Mouse (Mus musculus): Measurements from ENCODE around the gene 4930452B06Rik. TPM values are rescaled to one million over a fixed set of nuclear protein-coding genes. Genes with fewer than 3 reads are reported as not detected.

The 4930452B06Rik gene
- polyA plus RNA-seq, 1 experiment from 2014 or later: 11.4 TPM

GRCm38 (mm10) chr14:8477348-8477747, 188.7 kb downstream of the 4930452B06Rik start:
- no peaks in the 10 kb centered on the region for H3K9me3 ChIP-seq (ENCODE audit: control insufficient read depth, low read length)
- H3K36me3 ChIP-seq (ENCODE audit: control insufficient read depth, insufficient read depth, low read length): no peaks in the 10 kb centered on the region
- DNase-seq (ENCODE audit: low spot score) (no peak), ATAC-seq (ENCODE audit: low FRiP score) (no peak)
- H3K4me3 ChIP-seq (ENCODE audit: low read depth, low read length): no peak overlapping the region
- no peak overlapping the region for H3K27ac ChIP-seq (ENCODE audit: low read depth, low read length)
- 86% methylated on average over 8 of the region's 8 CpGs for WGBS
- H3K27me3 ChIP-seq (ENCODE audit: control insufficient read depth, insufficient read depth, low read length): no peaks in the 10 kb centered on the region
- H3K4me2 ChIP-seq (replicated peaks; ENCODE audit: low read depth, low read length): no peak overlapping the region
- no peak overlapping the region for H3K9ac ChIP-seq (ENCODE audit: low read depth, low read length)
- H3K4me1 ChIP-seq (replicated peaks; ENCODE audit: control insufficient read depth, insufficient read depth, low read length): no peaks in the 10 kb centered on the region

DNA sequence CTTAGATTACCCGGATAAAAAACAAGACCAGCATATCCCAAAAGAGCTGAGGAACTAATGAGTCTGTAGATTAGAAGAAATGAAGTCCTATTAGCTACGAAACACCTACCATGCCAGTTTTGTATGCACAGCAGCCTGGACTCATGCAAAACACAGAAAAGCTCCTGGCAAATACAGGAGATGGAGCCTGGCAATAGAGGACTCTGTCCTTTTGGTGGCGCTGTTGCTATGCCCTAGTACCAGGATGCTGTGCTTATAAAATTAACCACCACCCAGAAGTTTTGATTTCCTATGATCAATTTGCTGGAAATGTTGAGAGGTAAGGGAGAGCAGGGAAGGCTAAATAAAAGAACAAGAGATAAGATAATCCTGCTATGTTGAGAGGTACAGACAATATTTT, 189.4 kb downstream of the 4930452B06Rik start:
- no peak overlapping the region for H3K4me2 ChIP-seq (replicated peaks; ENCODE audit: low read depth, low read length)
- DNase-seq (ENCODE audit: low spot score) (peak; percentile 45), ATAC-seq (ENCODE audit: low FRiP score) (no peak)
- no peak overlapping the region for H3K27ac ChIP-seq (ENCODE audit: low read depth, low read length)
- no peak overlapping the region for H3K4me3 ChIP-seq (ENCODE audit: low read depth, low read length)
- no peaks in the 10 kb centered on the region for H3K27me3 ChIP-seq (ENCODE audit: control insufficient read depth, insufficient read depth, low read length)
- H3K9me3 ChIP-seq (ENCODE audit: control insufficient read depth, low read length): no peaks in the 10 kb centered on the region
- no peaks in the 10 kb centered on the region for H3K4me1 ChIP-seq (replicated peaks; ENCODE audit: control insufficient read depth, insufficient read depth, low read length)
- H3K9ac ChIP-seq (ENCODE audit: low read depth, low read length): no peak overlapping the region
- 66% methylated on average over 3 of the region's 3 CpGs for WGBS
- no peaks in the 10 kb centered on the region for H3K36me3 ChIP-seq (ENCODE audit: control insufficient read depth, insufficient read depth, low read length)

DNA sequence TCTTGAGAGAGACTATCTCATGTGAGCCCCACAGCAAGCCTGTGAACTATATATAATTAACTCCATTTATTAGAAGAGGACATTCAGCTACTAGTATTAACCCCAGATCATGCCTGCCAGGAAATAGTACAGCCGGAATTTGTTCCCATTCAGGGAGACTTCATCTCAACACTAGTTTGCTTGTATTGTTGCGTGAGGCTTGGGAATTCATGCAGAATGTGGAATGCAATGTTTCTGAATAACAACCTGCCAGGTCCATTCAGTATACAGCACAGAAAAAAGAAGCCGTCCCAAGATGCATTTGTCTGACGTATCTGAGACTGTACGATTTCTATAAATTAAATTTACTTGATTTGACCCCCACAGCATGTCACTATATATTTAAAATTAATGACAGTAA, 190.2 kb downstream of the 4930452B06Rik start:
- Histone ChIP-seq H3K27me3 (ENCODE audit: control insufficient read depth, insufficient read depth, low read length) (no peaks in the 10 kb centered on the region), H3K4me1 (replicated peaks; ENCODE audit: control insufficient read depth, insufficient read depth, low read length) (no peaks in the 10 kb centered on the region), H3K27ac (ENCODE audit: low read depth, low read length) (no peak overlapping the region), H3K4me3 (ENCODE audit: low read depth, low read length) (no peak overlapping the region), H3K9me3 (ENCODE audit: control insufficient read depth, low read length) (no peaks in the 10 kb centered on the region), H3K36me3 (ENCODE audit: control insufficient read depth, insufficient read depth, low read length) (no peaks in the 10 kb centered on the region), H3K9ac (ENCODE audit: low read depth, low read length) (no peak overlapping the region), H3K4me2 (replicated peaks; ENCODE audit: low read depth, low read length) (no peak overlapping the region)
- WGBS: 86% methylated on average over 5 of the region's 5 CpGs
- ATAC-seq (ENCODE audit: low FRiP score) (no peak), DNase-seq (ENCODE audit: low spot score) (no peak)

- Histone ChIP-seq H3K27me3 (ENCODE audit: control insufficient read depth, insufficient read depth, low read length) (no peaks in the 10 kb centered on the region), H3K4me1 (replicated peaks; ENCODE audit: control insufficient read depth, insufficient read depth, low read length) (no peaks in the 10 kb centered on the region), H3K9me3 (ENCODE audit: control insufficient read depth, low read length) (no peaks in the 10 kb centered on the region), H3K4me2 (replicated peaks; ENCODE audit: low read depth, low read length) (no peak overlapping the region), H3K27ac (ENCODE audit: low read depth, low read length) (no peak overlapping the region), H3K9ac (ENCODE audit: low read depth, low read length) (no peak overlapping the region), H3K4me3 (ENCODE audit: low read depth, low read length) (no peak overlapping the region), H3K36me3 (ENCODE audit: control insufficient read depth, insufficient read depth, low read length) (no peaks in the 10 kb centered on the region)
- 84% methylated on average over 2 of the region's 2 CpGs for WGBS
- DNase-seq (ENCODE audit: low spot score): no peak
- no peak for ATAC-seq (ENCODE audit: low FRiP score)
Observed at GRCm38 (mm10) chr14:8472884-8473283, 193.2 kb downstream of the 4930452B06Rik start.

- no peaks in the 10 kb centered on the region for H3K9me3 ChIP-seq (ENCODE audit: control insufficient read depth, low read length)
- no peaks in the 10 kb centered on the region for H3K36me3 ChIP-seq (ENCODE audit: control insufficient read depth, insufficient read depth, low read length)
- no peak overlapping the region for H3K9ac ChIP-seq (ENCODE audit: low read depth, low read length)
- no peaks in the 10 kb centered on the region for H3K27me3 ChIP-seq (ENCODE audit: control insufficient read depth, insufficient read depth, low read length)
- H3K4me1 ChIP-seq (replicated peaks; ENCODE audit: control insufficient read depth, insufficient read depth, low read length): no peaks in the 10 kb centered on the region
- 72% methylated on average over 14 of the region's 14 CpGs for WGBS
- no peak overlapping the region for H3K4me2 ChIP-seq (replicated peaks; ENCODE audit: low read depth, low read length)
- H3K27ac ChIP-seq (ENCODE audit: low read depth, low read length): no peak overlapping the region
- no peak for DNase-seq (ENCODE audit: low spot score)
- no peak overlapping the region for H3K4me3 ChIP-seq (ENCODE audit: low read depth, low read length)
- no peak for ATAC-seq (ENCODE audit: low FRiP score)
Observed at GRCm38 (mm10) chr14:8464401-8465154, 201.5 kb downstream of the 4930452B06Rik start.

DNA sequence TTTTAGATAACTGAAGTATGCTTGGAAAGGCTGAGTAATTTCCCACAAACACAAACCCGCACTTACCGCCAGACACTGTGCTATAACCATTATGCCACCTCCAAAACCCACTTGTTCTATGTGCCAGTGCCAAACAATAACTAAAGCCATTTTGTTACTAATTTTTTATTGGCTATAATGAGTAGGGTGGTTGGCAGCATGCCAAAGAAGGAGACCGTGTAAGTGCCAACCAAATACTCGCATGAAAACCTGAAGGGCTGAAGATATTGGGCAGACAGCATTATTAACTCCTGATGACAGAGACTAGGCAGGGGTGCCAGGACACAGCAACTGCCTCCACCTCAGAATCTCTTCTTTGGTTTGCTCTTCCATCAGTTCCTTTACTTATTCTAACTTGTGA, 203.1 kb downstream of the 4930452B06Rik start:
- WGBS: 92% methylated on average over 4 of the region's 4 CpGs
- H3K4me2 ChIP-seq (replicated peaks; ENCODE audit: low read depth, low read length): no peak overlapping the region
- ATAC-seq (ENCODE audit: low FRiP score) (no peak), DNase-seq (ENCODE audit: low spot score) (no peak)
- H3K27me3 ChIP-seq (ENCODE audit: control insufficient read depth, insufficient read depth, low read length): no peaks in the 10 kb centered on the region
- H3K9me3 ChIP-seq (ENCODE audit: control insufficient read depth, low read length): no peaks in the 10 kb centered on the region
- no peaks in the 10 kb centered on the region for H3K36me3 ChIP-seq (ENCODE audit: control insufficient read depth, insufficient read depth, low read length)
- no peaks in the 10 kb centered on the region for H3K4me1 ChIP-seq (replicated peaks; ENCODE audit: control insufficient read depth, insufficient read depth, low read length)
- H3K27ac ChIP-seq (ENCODE audit: low read depth, low read length): no peak overlapping the region
- no peak overlapping the region for H3K9ac ChIP-seq (ENCODE audit: low read depth, low read length)
- H3K4me3 ChIP-seq (ENCODE audit: low read depth, low read length): no peak overlapping the region

DNA sequence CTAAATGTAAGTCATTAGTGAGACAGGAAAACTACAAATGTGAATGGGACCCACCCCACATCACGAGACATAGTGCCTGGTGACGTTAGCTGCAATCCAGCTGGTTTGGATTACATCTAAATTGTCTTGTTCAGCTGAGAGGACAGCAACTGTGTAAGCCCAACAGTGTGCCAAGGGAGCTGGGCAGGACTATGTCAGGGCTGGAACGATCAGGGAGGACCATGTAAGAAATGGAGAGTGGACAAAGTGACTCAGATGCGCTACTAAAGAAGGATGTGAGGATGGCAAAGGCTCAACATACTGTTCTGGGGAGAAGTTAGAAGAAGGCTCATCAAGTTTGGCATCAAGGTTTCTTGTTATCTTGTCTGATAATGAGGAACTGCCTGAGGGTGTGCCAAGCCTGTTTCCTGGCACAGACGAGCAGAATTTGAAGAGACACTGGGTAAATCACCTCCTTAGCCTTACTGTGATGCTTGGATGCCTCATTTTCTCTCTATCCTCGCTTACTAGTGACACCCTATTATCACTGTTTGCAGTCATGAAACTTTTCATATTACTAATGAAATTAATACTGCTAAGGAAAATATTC, 203.6 kb downstream of the 4930452B06Rik start:
- no peak for ATAC-seq (ENCODE audit: low FRiP score)
- Histone ChIP-seq H3K4me1 (replicated peaks; ENCODE audit: control insufficient read depth, insufficient read depth, low read length) (no peaks in the 10 kb centered on the region), H3K4me2 (replicated peaks; ENCODE audit: low read depth, low read length) (no peak overlapping the region), H3K27ac (ENCODE audit: low read depth, low read length) (no peak overlapping the region), H3K4me3 (ENCODE audit: low read depth, low read length) (no peak overlapping the region), H3K9ac (ENCODE audit: low read depth, low read length) (no peak overlapping the region), H3K27me3 (ENCODE audit: control insufficient read depth, insufficient read depth, low read length) (no peaks in the 10 kb centered on the region), H3K36me3 (ENCODE audit: control insufficient read depth, insufficient read depth, low read length) (no peaks in the 10 kb centered on the region), H3K9me3 (ENCODE audit: control insufficient read depth, low read length) (no peaks in the 10 kb centered on the region)
- DNase-seq (ENCODE audit: low spot score): no peak
- WGBS: 77% methylated on average over 6 of the region's 6 CpGs

DNA sequence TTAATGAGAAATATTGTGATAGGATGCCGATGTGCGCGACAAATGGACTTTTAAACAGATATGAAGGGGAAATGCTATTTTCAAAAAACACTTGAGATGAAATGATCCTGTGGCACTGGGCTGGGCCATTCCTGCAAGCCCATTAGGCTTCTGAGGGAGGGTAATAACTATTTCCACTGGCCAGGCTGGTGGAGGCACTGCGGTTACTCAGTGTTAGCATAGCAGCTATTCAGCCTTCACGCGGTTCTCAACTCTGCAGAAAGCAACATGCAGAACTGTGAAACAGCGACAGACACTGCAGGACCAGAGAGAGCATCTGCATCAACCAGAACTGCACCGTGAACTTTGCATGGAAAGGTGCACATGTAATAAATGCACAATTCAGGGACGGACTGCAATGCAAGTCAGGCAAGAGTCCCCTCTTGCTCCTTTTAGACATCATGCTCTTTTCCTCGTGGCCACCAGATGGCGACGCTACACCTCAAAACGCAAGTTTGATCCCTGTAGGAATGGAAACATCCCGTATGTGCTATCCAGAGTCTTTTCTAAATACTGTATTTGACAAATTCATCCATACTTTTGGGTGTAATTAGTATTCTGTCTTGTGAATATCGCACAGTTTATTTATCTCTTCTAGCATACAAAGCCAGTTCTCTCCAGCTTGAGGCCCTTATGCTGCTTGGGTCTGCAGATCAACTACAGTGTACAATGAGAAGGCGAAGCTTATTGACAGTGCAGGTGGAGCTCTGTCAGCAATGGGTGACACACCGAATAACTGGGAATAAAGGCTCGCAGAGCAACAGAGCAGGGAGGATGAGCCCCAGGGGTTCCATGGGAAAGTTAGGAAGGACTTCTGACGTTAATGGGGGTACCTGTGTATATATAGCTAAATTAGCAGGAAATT, 205.6 kb downstream of the 4930452B06Rik start:
- H3K36me3 ChIP-seq (ENCODE audit: control insufficient read depth, insufficient read depth, low read length): no peaks in the 10 kb centered on the region
- no peaks in the 10 kb centered on the region for H3K27me3 ChIP-seq (ENCODE audit: control insufficient read depth, insufficient read depth, low read length)
- peak; percentile 74 for DNase-seq (ENCODE audit: low spot score)
- no peak overlapping the region for H3K27ac ChIP-seq (ENCODE audit: low read depth, low read length)
- H3K4me2 ChIP-seq (replicated peaks; ENCODE audit: low read depth, low read length): no peak overlapping the region
- 46% methylated on average over 19 of the region's 19 CpGs for WGBS
- H3K9me3 ChIP-seq (ENCODE audit: control insufficient read depth, low read length): no peaks in the 10 kb centered on the region
- peak; percentile 71 for ATAC-seq (ENCODE audit: low FRiP score)
- no peak overlapping the region for H3K9ac ChIP-seq (ENCODE audit: low read depth, low read length)
- H3K4me3 ChIP-seq (ENCODE audit: low read depth, low read length): no peak overlapping the region
- no peaks in the 10 kb centered on the region for H3K4me1 ChIP-seq (replicated peaks; ENCODE audit: control insufficient read depth, insufficient read depth, low read length)
